Mouse (Mus musculus) kidney, adult 2 months (tissue): ENCODE measurements around the gene Pde3b. TPM values are rescaled to one million over a fixed set of nuclear protein-coding genes. Genes with fewer than 3 reads are reported as not detected.

Experiments
- DNase-seq: peaks from one replicate; pipeline ENCODE4 v3.0.0; 2021
- H3K27ac ChIP-seq: fragments of 200-500 bp; 2 replicates; pipeline ENCODE4 v1.5.1; 2012; ENCODE audit warnings: low read depth, low read length, control low read depth, inconsistent platforms; ENCODE audit not compliant: insufficient read depth
- H3K27me3 ChIP-seq: fragments of 200-500 bp; replicated peaks from 2 replicates; pipeline ENCODE4 v1.6.1; 2012; ENCODE audit warnings: mild to moderate bottlenecking, moderate library complexity, low read length, inconsistent platforms; ENCODE audit not compliant: control insufficient read depth, insufficient read depth
- H3K36me3 ChIP-seq: fragments of 200-500 bp; 2 replicates; pipeline ENCODE4 v1.6.1; 2012; ENCODE audit warnings: mild to moderate bottlenecking, moderate library complexity, low read length, inconsistent platforms; ENCODE audit not compliant: control insufficient read depth, insufficient read depth
- H3K4me1 ChIP-seq: fragments of 200-500 bp; 2 replicates; pipeline ENCODE4 v1.6.1; 2011; ENCODE audit warnings: low read length; ENCODE audit not compliant: control insufficient read depth, insufficient read depth
- H3K4me3 ChIP-seq: fragments of 200-500 bp; 2 replicates; pipeline ENCODE4 v1.5.1; 2011; ENCODE audit warnings: mild to moderate bottlenecking, low read depth, low read length, control low read depth; ENCODE audit not compliant: insufficient read depth
- CTCF ChIP-seq: fragments of 200-500 bp; conservative IDR thresholded peaks from 2 replicates; pipeline ENCODE4 v1.5.1; 2011; ENCODE audit warnings: low read depth, mild to moderate bottlenecking, control low read depth, low read length, moderate library complexity, mixed read lengths; ENCODE audit not compliant: insufficient read depth, insufficient read length
- POLR2A ChIP-seq: fragments of 200-500 bp; IDR thresholded peaks from one replicate; pipeline ENCODE4 v1.6.1; 2011; ENCODE audit warnings: low read depth, low read length, control low read depth
- WGBS: fragments of 180-500 bp; shearing (Covaris S2); methylation state at CpG from one replicate; pipeline ENCODE4 v1.1.7; 2018; 5-methylcytosine and 5-hydroxymethylcytosine counted together
- polyA plus RNA-seq: library from polyadenylated mRNA; depleted of rRNA; stranded (reverse); fragments of >200 nt; gene quantifications from 2 replicates; pipeline ENCODE4 v1.2.3, GENCODE M21; 2012

Pde3b gene
- polyA plus RNA-seq, 1 experiment = 8.9 TPM

DNA sequence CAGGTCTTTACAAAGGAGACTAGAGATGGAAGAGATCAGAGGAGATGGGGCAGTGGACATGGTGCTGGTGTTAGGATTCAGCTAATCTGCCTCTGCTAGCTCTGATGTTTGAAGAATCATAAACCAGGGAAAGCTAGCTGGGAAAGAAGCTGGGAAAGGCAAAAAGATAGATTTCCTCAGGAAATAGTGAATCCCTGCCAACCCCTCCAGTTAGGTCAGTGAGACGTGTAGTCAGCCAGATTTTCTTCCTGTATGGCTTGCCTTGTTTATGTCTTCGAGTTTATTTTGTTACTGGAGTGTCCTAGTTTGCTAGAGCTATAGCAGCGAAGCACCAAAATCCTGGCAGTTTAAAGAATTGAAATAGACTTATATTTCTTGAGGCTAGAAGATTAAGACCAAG, 7.1 kb downstream of the Pde3b start:
- H3K4me1 ChIP-seq = no peaks in the 10 kb centered on the region
- WGBS = 78% methylated on average over 3 of the region's 3 CpGs
- no peak overlapping the region for H3K27ac ChIP-seq
- H3K27me3 ChIP-seq = no peaks in the 10 kb centered on the region
- H3K36me3 ChIP-seq = no peaks in the 10 kb centered on the region
- H3K4me3 ChIP-seq = no peak overlapping the region
- no peak for DNase-seq
- TF ChIP-seq CTCF = no peak
- TF ChIP-seq POLR2A = no peak

- Histone ChIP-seq H3K27ac (no peak overlapping the region), H3K4me1 (no peaks in the 10 kb centered on the region), H3K36me3 (no peaks in the 10 kb centered on the region), H3K27me3 (no peaks in the 10 kb centered on the region), H3K4me3 (no peak overlapping the region)
- no peak for DNase-seq
- WGBS = 88% methylated on average over 5 of the region's 5 CpGs
- no peak for TF ChIP-seq CTCF
Measured at GRCm38 (mm10) chr7:114429768-114430167, 14.7 kb downstream of the Pde3b start.

DNA sequence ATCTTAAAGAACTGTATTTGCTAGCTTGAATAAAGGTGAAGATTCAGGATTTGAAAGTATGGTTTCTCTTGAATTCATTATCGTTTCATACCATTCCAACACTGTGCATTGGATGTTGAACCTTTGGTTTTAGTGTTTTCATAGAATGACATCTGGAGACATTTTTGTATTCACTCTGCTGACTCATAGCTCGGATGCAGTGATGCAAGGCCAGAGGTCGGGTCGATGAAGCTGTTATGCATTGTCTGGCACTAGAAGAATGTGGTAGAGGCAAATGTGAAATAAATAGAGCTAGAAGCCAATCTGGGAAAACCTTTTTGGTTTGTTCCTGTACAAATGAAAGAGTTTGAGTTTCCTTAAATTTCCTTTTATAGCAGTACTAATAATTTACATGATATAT, 16.9 kb downstream of the Pde3b start:
- TF ChIP-seq POLR2A = no peak
- no peak for TF ChIP-seq CTCF
- Histone ChIP-seq H3K36me3 (no peaks in the 10 kb centered on the region), H3K4me1 (no peaks in the 10 kb centered on the region), H3K27ac (no peak overlapping the region), H3K27me3 (no peaks in the 10 kb centered on the region), H3K4me3 (no peak overlapping the region)
- DNase-seq = peak; percentile 36
- 32% methylated on average over 4 of the region's 4 CpGs for WGBS

DNA sequence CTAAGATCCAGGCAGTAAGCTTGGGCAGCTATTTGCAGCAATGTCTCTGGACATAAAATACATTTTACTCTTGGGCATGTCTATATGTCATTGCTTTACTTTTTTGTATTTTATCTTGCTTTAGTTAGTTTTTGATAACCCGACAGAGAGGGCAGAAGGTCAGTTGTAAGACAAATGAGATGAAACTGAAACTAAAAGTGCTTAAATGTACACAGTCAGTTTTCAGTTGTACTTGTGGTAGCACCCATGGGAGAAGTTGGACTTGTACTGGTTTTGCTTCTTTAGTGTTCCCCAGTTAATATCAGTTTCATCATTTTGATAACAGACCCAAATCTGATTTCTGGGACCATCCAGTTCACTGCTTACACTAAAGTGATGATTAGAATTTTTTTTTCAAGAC, 24.6 kb downstream of the Pde3b start:
- H3K4me1 ChIP-seq = no peaks in the 10 kb centered on the region
- TF ChIP-seq CTCF = no peak
- TF ChIP-seq POLR2A = no peak
- H3K36me3 ChIP-seq = no peaks in the 10 kb centered on the region
- no peak overlapping the region for H3K4me3 ChIP-seq
- 58% methylated on average over 1 of the region's 1 CpGs for WGBS
- no peak for DNase-seq
- no peak overlapping the region for H3K27ac ChIP-seq
- no peaks in the 10 kb centered on the region for H3K27me3 ChIP-seq

DNA sequence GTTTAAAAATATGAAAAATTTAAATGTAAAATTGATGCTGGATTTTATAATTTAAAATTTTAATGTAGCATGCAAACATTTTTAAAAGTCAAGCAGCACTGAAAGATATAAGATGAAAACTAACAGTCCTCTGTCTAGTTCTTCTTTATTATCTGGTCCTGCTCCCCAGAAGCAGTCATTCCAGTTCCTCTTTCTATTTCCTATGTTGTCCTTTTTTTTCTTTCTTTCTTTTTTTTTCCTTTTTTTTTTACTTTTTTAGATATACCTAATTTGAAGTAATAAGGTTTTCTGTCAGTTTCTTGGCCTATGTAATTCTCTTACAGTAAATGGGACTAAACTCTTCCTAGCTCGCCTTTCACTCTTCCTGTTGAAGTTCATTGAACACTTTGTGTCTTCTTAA, 25.4 kb downstream of the Pde3b start:
- Histone ChIP-seq H3K4me3 (no peak overlapping the region), H3K27me3 (no peaks in the 10 kb centered on the region), H3K27ac (no peak overlapping the region), H3K4me1 (no peaks in the 10 kb centered on the region), H3K36me3 (no peaks in the 10 kb centered on the region)
- DNase-seq = no peak
- WGBS = 100% methylated on average over 1 of the region's 1 CpGs
- TF ChIP-seq CTCF (no peak), POLR2A (no peak)

- Histone ChIP-seq H3K4me1 (no peaks in the 10 kb centered on the region), H3K27ac (no peak overlapping the region), H3K4me3 (no peak overlapping the region), H3K36me3 (no peaks in the 10 kb centered on the region), H3K27me3 (no peaks in the 10 kb centered on the region)
- TF ChIP-seq CTCF = no peak
- no peak for TF ChIP-seq POLR2A
- WGBS = 67% methylated on average over 3 of the region's 3 CpGs
- DNase-seq = no peak
Measured at GRCm38 (mm10) chr7:114452876-114453275, 37.8 kb downstream of the Pde3b start.

- no peak overlapping the region for H3K27ac ChIP-seq
- H3K36me3 ChIP-seq = no peaks in the 10 kb centered on the region
- WGBS = 79% methylated on average over 5 of the region's 5 CpGs
- H3K4me3 ChIP-seq = no peak overlapping the region
- no peaks in the 10 kb centered on the region for H3K4me1 ChIP-seq
- no peak for DNase-seq
- TF ChIP-seq CTCF (no peak), POLR2A (no peak)
- H3K27me3 ChIP-seq = no peaks in the 10 kb centered on the region
Measured at GRCm38 (mm10) chr7:114453300-114453990, 38.4 kb downstream of the Pde3b start.
